Mouse (Mus musculus): ENCODE measurements around the gene Pus7l. TPM values are rescaled to one million over a fixed set of nuclear protein-coding genes. Genes with fewer than 3 reads are reported as not detected.

Gene Pus7l
- 10 to 100 TPM in 1 of 2 experiments, 1 to 10 TPM in 1; 7.8 to 12.6 TPM for polyA plus RNA-seq (2017; shearing (Covaris generic))

GRCm38 (mm10) chr15:94543409-94544051 lies at the start of gene Pus7l, which contains the start of gene Irak4:
TSS of gene Pus7l (minus strand) at chr15:94543547.
TSS of gene Irak4 (plus strand) at chr15:94543643.

GRCm38 (mm10) chr15:94589219-94590075 lies 46.1 kb upstream of the Pus7l start, which contains the start of gene Twf1:
TSS of gene Twf1 (minus strand) at chr15:94589889.

Other genes with a start within 250 kb of the Pus7l start
- under 1 TPM; 0.16 to 0.38 TPM for gene Adamts20, start 78.1 kb downstream of the Pus7l start, polyA plus RNA-seq (2017; shearing (Covaris generic))
- gene Irak4, start 96 bp upstream of the Pus7l start, polyA plus RNA-seq (2017; shearing (Covaris generic)), result 10 to 100 TPM; 36.1 to 37.9 TPM
- 10 to 100 TPM in 1 of 2 experiments, 1 to 10 TPM in 1; 8.2 to 11.0 TPM for gene Twf1, start 46.3 kb upstream of the Pus7l start, polyA plus RNA-seq (2017; shearing (Covaris generic))
- gene Tmem117, start 85.7 kb upstream of the Pus7l start, polyA plus RNA-seq (2017; shearing (Covaris generic)), result 1 to 10 TPM in 1 of 2 experiments, not detected in 1; 3.6 TPM

Measured in inflammation-experienced regulatory T-cells (primary cell).